Mouse (Mus musculus) CD4-positive helper T cell, adult 2 months (primary cell): ENCODE measurements around the gene Dnttip1.
A peak's percentile ranks its signal among the peaks of the same experiment; 100 is the strongest.

Source experiments
- DNase-seq: peaks from one replicate; pipeline ENCODE4 v3.0.0-alpha.2; 2012; ENCODE audit warnings: low read depth, missing footprints, low spot score

Dnttip1 gene

GRCm38 (mm10) chr2:164803921-164804313 lies 58.1 kb downstream of the Dnttip1 start:
- no peak for DNase-seq

- DNase-seq, result peak; percentile 99
Measured at GRCm38 (mm10) chr2:164804533-164805331, 58.9 kb downstream of the Dnttip1 start, which contains the start of the genes Acot8 and Zswim3. Acot8 (minus strand) TSS chr2:164804882. Zswim3 (plus strand) TSS chr2:164805098.

- no peak for DNase-seq
Measured at GRCm38 (mm10) chr2:164805332-164805718, 59.5 kb downstream of the Dnttip1 start.

- no peak for DNase-seq
Measured at GRCm38 (mm10) chr2:164806614-164807013, 60.8 kb downstream of the Dnttip1 start.

- DNase-seq, result no peak
Measured at GRCm38 (mm10) chr2:164813557-164813956, 67.8 kb downstream of the Dnttip1 start.

GRCm38 (mm10) chr2:164815348-164815747 lies 69.6 kb downstream of the Dnttip1 start:
- no peak for DNase-seq

GRCm38 (mm10) chr2:164815821-164816220 lies 70.0 kb downstream of the Dnttip1 start:
- DNase-seq, result no peak

GRCm38 (mm10) chr2:164817206-164817605 lies 71.4 kb downstream of the Dnttip1 start:
- DNase-seq, result no peak

- DNase-seq, result no peak
Measured at GRCm38 (mm10) chr2:164817703-164818102, 71.9 kb downstream of the Dnttip1 start.
